Mouse (Mus musculus) CH12.LX (cell line): ENCODE measurements around the gene Trpm5. TPM values are rescaled to one million over a fixed set of nuclear protein-coding genes. Genes with fewer than 3 reads are reported as not detected.
A peak's percentile ranks its signal among the peaks of the same experiment; 100 is the strongest.

ENCODE experiments used
- DNase-seq: peaks from one replicate; pipeline ENCODE4 v3.0.0-alpha.2; 2013; ENCODE audit errors: extremely low read depth
- H3K27ac ChIP-seq: 2 replicates; pipeline ENCODE4 v1.5.1; 2012; ENCODE audit warnings: low read depth, mild to moderate bottlenecking, control low read depth, moderate library complexity; ENCODE audit not compliant: insufficient read depth
- H3K27me3 ChIP-seq: replicated peaks from 2 replicates; pipeline ENCODE3; 2012; ENCODE audit warnings: inconsistent platforms
- H3K36me3 ChIP-seq, 2 experiments: replicated peaks in 1 of 2; 2 replicates each; pipeline versions ENCODE3 to v1.6.1; 2012; ENCODE audit warnings: inconsistent platforms in 1 of 2, low read length in 1 of 2, mild to moderate bottlenecking in 1 of 2, mixed read lengths in 1 of 2, moderate library complexity in 1 of 2; ENCODE audit not compliant: control insufficient read depth in 1 of 2, insufficient read depth in 1 of 2
- H3K4me1 ChIP-seq, 2 experiments: 2 replicates each; pipeline ENCODE4 v1.6.1; 2012; ENCODE audit warnings: inconsistent platforms in 1 of 2, moderate library complexity in 1 of 2; ENCODE audit not compliant: insufficient read depth in 2 of 2, control insufficient read depth in 1 of 2
- H3K4me2 ChIP-seq: 2 replicates; pipeline ENCODE4 v1.6.1; 2012; ENCODE audit warnings: low read depth, mild to moderate bottlenecking, control low read depth; ENCODE audit not compliant: poor library complexity, insufficient read depth, severe bottlenecking
- H3K4me3 ChIP-seq, 3 experiments: fragments of 150-350 bp in 1 of 3; sonication (generic) in 1 of 3; replicated peaks in 1 of 3; 2 replicates each; pipeline versions ENCODE3 to v1.5.1; 2011 to 2012; ENCODE audit warnings: low read depth in 2 of 3, low read length in 2 of 3, mild to moderate bottlenecking in 2 of 3, moderate library complexity in 2 of 3, control low read depth in 1 of 3, improper control_type of control experiment in 1 of 3, inconsistent platforms in 1 of 3, mixed read lengths in 1 of 3; ENCODE audit not compliant: poor library complexity in 1 of 3
- H3K79me2 ChIP-seq: replicated peaks from 2 replicates; pipeline ENCODE4 v1.6.1; 2012; ENCODE audit warnings: mild to moderate bottlenecking, moderate library complexity; ENCODE audit not compliant: control insufficient read depth, poor library complexity, insufficient read depth, severe bottlenecking; ENCODE audit errors: extremely low read depth
- H3K9ac ChIP-seq: 2 replicates; pipeline ENCODE4 v1.6.1; 2012; ENCODE audit warnings: low read depth, mild to moderate bottlenecking, control low read depth, moderate library complexity; ENCODE audit not compliant: insufficient read depth
- H3K9me3 ChIP-seq: replicated peaks from 2 replicates; pipeline ENCODE3; 2012; ENCODE audit warnings: low read length, inconsistent platforms, mixed read lengths
- BHLHE40 ChIP-seq: IDR thresholded peaks from 2 replicates; pipeline ENCODE4 v1.6.1; 2011; ENCODE audit warnings: mild to moderate bottlenecking, low read depth, low read length, improper control_type of control experiment
- CHD1 ChIP-seq: IDR thresholded peaks from 2 replicates; pipeline ENCODE4 v1.6.1; 2012; ENCODE audit warnings: low read depth, low read length, improper control_type of control experiment, inconsistent platforms
- E2F4 ChIP-seq: IDR thresholded peaks from 2 replicates; pipeline ENCODE4 v1.6.1; 2011; ENCODE audit warnings: low read depth, low read length, improper control_type of control experiment; ENCODE audit not compliant: insufficient replicate concordance
- ELF1 ChIP-seq: IDR thresholded peaks from 2 replicates; pipeline ENCODE4 v1.6.1; 2014; ENCODE audit warnings: low read depth, mild to moderate bottlenecking, inconsistent platforms, low read length, improper control_type of control experiment
- ETS1 ChIP-seq: conservative IDR thresholded peaks from 2 replicates; pipeline ENCODE4 v1.6.1; 2012; ENCODE audit warnings: low read depth, mild to moderate bottlenecking, inconsistent platforms, low read length, improper control_type of control experiment, moderate library complexity
- HCFC1 ChIP-seq: IDR thresholded peaks from 2 replicates; pipeline ENCODE4 v1.6.1; 2012; ENCODE audit warnings: low read depth, mild to moderate bottlenecking, inconsistent platforms, low read length, improper control_type of control experiment
- JUN ChIP-seq: IDR thresholded peaks from 2 replicates; pipeline ENCODE4 v1.6.1; 2011; ENCODE audit warnings: low read depth, mild to moderate bottlenecking, low read length, improper control_type of control experiment, moderate library complexity; ENCODE audit not compliant: insufficient read depth
- MAX ChIP-seq: IDR thresholded peaks from 2 replicates; pipeline ENCODE4 v1.6.1; 2011; ENCODE audit warnings: low read length, improper control_type of control experiment
- MAZ ChIP-seq: IDR thresholded peaks from 2 replicates; pipeline ENCODE4 v1.6.1; 2012; ENCODE audit warnings: low read depth, mild to moderate bottlenecking, inconsistent platforms, low read length, improper control_type of control experiment, moderate library complexity
- MEF2A ChIP-seq: IDR thresholded peaks from 2 replicates; pipeline ENCODE4 v1.6.1; 2014; ENCODE audit warnings: low read depth, mild to moderate bottlenecking, inconsistent platforms, low read length, improper control_type of control experiment, borderline replicate concordance
- MYC ChIP-seq: IDR thresholded peaks from 2 replicates; pipeline ENCODE4 v1.6.1; 2011; ENCODE audit warnings: low read depth, mild to moderate bottlenecking, improper control_type of control experiment, low read length
- NELFE ChIP-seq: IDR thresholded peaks from 2 replicates; pipeline ENCODE4 v1.6.1; 2011; ENCODE audit warnings: low read depth, low read length, improper control_type of control experiment
- POLR2AphosphoS2 ChIP-seq: IDR thresholded peaks from 2 replicates; pipeline ENCODE4 v1.6.1; 2011; ENCODE audit warnings: low read depth, low read length, improper control_type of control experiment
- RAD21 ChIP-seq: IDR thresholded peaks from 2 replicates; pipeline ENCODE4 v1.6.1; 2011; ENCODE audit warnings: low read depth, mild to moderate bottlenecking, low read length, improper control_type of control experiment, moderate library complexity
- SMC3 ChIP-seq: IDR thresholded peaks from 2 replicates; pipeline ENCODE4 v1.6.1; 2011; ENCODE audit warnings: low read depth, low read length, improper control_type of control experiment
- TBP ChIP-seq: conservative IDR thresholded peaks from 2 replicates; pipeline ENCODE4 v1.6.1; 2011; ENCODE audit warnings: low read depth, low read length, improper control_type of control experiment
- TCF12 ChIP-seq: IDR thresholded peaks from 2 replicates; pipeline ENCODE4 v1.6.1; 2014; ENCODE audit warnings: low read depth, mild to moderate bottlenecking, inconsistent platforms, low read length, improper control_type of control experiment
- UBTF ChIP-seq: IDR thresholded peaks from 2 replicates; pipeline ENCODE4 v1.6.1; 2012; ENCODE audit warnings: low read depth, mild to moderate bottlenecking, inconsistent platforms, low read length, improper control_type of control experiment, moderate library complexity
- ZC3H11A ChIP-seq: IDR thresholded peaks from 2 replicates; pipeline ENCODE4 v1.6.1; 2012; ENCODE audit warnings: low read depth, mild to moderate bottlenecking, inconsistent platforms, low read length, improper control_type of control experiment
- ZKSCAN1 ChIP-seq: IDR thresholded peaks from 2 replicates; pipeline ENCODE4 v1.6.1; 2012; ENCODE audit warnings: low read depth, inconsistent platforms, low read length, improper control_type of control experiment, borderline replicate concordance
- dilution Hi-C: fragments of 300-500 bp; cut with MboI; formaldehyde crosslinking; loops from 2 replicates; pipeline ENCODE4 v1.14.3; 2020; ENCODE audit warnings: low sequenced_read_pairs; ENCODE audit not compliant: extremely low pct_unique_long_range_greater_than_20kb, extremely low pct_ligation_motif_present
- in situ Hi-C: fragments of 300-500 bp; cut with MboI; formaldehyde crosslinking; loops from 3 replicates; pipeline ENCODE4 v1.14.3; 2019; ENCODE audit warnings: low sequenced_read_pairs, low pct_ligation_motif_present, low pct_unique_long_range_greater_than_20kb, mixed read lengths
- polyA plus RNA-seq: library from polyadenylated mRNA; unstranded; fragments of >175 nt; gene quantifications from 2 replicates; pipeline ENCODE4 v1.2.1, GENCODE M21; 2012; ENCODE audit warnings: low read depth; ENCODE audit not compliant: insufficient read length
- total RNA-seq, 2 experiments: library from RNA; depleted of rRNA; stranded (reverse); fragments of 300-350 nt in 1 of 2; fragments of >200 nt in 1 of 2; gene quantifications; 2 replicates each; pipeline ENCODE4 v1.2.3; 2012 to 2014

Trpm5 gene
- total and polyA plus RNA-seq, 3 experiments, result 1.1 to 3.0 (median 1.5) TPM

DNA sequence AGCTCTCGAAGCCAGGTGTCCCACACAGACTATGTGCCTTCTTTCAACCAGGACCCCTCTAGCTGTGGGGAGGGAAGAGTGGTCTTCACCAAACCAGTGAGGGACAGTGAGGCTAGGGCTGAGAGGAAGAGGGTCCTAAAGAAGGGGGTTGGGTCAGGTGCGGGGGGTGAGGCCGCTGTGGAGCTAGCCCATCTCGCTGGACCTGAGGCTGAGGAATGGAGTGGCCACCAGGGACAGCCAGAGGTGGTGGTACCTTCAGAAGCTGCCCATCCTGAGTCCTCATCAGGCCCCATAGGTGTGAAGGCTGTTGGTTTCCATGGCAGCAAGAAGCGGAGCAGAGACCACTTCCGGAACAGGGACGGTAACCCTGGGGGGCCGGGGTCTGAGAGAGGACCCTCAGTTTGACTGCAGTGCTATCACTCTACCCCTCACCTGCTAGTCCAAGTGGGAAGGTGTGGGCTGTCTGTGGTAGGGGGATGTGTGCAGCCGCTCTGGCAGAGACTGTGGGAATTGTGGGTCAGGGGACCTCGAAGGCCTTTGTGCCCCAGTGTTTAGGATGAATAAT is 23.9 kb downstream of the Trpm5 start:
- H3K79me2 ChIP-seq, result peaks cover 12% of the 10 kb centered on the region
- no peak for TF ChIP-seq JUN
- no peak for TF ChIP-seq POLR2AphosphoS2
- TF ChIP-seq UBTF, result no peak
- no peak for TF ChIP-seq MAZ
- TF ChIP-seq ETS1, result no peak
- no peak for TF ChIP-seq MYC
- no peak for TF ChIP-seq MAX
- TF ChIP-seq SMC3, result no peak
- no peak for TF ChIP-seq TCF12
- TF ChIP-seq HCFC1, result no peak
- in situ Hi-C loops (no loop called here), dilution Hi-C loops (no loop called here)
- H3K4me2 ChIP-seq, result peak overlapping the region; percentile 73
- peak overlapping the region; percentile 94 for H3K9ac ChIP-seq
- peaks cover 7 to 34% of the 10 kb centered on the region in 2 experiments for H3K4me1 ChIP-seq
- H3K27me3 ChIP-seq, result no peaks in the 10 kb centered on the region
- no peak for DNase-seq
- no peaks in the 10 kb centered on the region for H3K9me3 ChIP-seq
- peaks cover 26 to 78% of the 10 kb centered on the region in 2 experiments for H3K36me3 ChIP-seq
- no peak overlapping the region for H3K27ac ChIP-seq
- H3K4me3 ChIP-seq, result peak overlapping the region; percentile 61 to 100 (median 93)

DNA sequence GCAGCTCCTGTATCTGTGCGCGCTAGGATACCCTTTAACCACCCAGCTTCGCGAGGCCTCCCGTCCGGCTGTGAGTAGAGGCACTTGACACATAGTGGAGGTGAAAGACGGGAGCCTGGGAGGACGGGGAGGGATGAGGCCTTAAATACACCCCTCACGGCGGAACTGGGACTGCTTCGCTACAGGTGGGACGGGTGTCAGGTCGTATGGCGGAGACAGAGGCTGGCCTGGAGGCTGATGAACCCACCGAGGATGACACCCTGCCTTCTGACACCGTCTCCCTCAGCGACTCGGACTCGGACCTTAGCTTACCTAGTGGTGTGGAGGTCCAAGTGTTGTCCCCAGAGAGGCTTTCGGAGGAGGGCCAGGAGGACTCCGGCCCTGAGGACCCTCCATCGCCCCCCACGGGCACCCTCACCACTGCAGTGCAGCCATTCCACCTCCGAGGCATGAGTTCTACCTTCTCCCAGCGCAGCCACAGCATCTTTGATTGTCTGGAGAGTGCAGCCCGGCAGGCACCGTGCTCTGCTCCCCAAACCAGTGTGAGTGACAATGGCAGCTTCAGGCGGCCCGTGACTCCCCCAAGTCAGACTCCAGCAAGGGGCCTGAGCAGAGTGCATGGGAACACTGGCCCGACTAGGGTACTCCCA is 24.6 kb downstream of the Trpm5 start:
- peaks cover 32 to 81% of the 10 kb centered on the region in 2 experiments for H3K36me3 ChIP-seq
- H3K4me3 ChIP-seq, result peak overlapping the region; percentile 61 to 100 (median 93)
- DNase-seq, result peak; percentile 29
- TF ChIP-seq TCF12, result no peak
- TF ChIP-seq RAD21, result no peak
- TF ChIP-seq BHLHE40, result no peak
- no peak for TF ChIP-seq MYC
- TF ChIP-seq MAX, result no peak
- no peak for TF ChIP-seq NELFE
- TF ChIP-seq E2F4, result no peak
- TF ChIP-seq ELF1, result no peak
- no peak for TF ChIP-seq ZKSCAN1
- no peak for TF ChIP-seq TBP
- TF ChIP-seq MEF2A, result no peak
- TF ChIP-seq CHD1, result no peak
- no peak for TF ChIP-seq ZC3H11A
- TF ChIP-seq, all 38 proteins: peak for 0
- Histone ChIP-seq H3K79me2 (peaks cover 12% of the 10 kb centered on the region), H3K27me3 (no peaks in the 10 kb centered on the region), H3K27ac (peak overlapping the region; percentile 65), H3K9me3 (no peaks in the 10 kb centered on the region), H3K4me2 (peak overlapping the region; percentile 73), H3K4me1 (peaks cover 7 to 34% of the 10 kb centered on the region in 2 experiments), H3K9ac (peak overlapping the region; percentile 94)
- in situ Hi-C loops, result loop anchor here (5.0 kb wide), 1 partner anchor 63 kb away; the partner anchor contains the start of gene Tspan32
- dilution Hi-C loops, result no loop called here
